Comparison of ENCODE assay signal across 8 mouse cellular contexts in genomic region chr10:91141564-91141963, GRCm38 (mm10). TPM values are rescaled to one million over a fixed set of nuclear protein-coding genes. Genes with fewer than 3 reads are reported as not detected.
A peak's percentile ranks its signal among the peaks of the same experiment; 100 is the strongest.
DNase-seq lines count a peak whose midpoint lies in the region; ATAC-seq lines count a peak whose summit lies in the region.

No protein-coding gene starts in this region.

- peaks cover 23% of the 10 kb centered on the region for H3K36me3 ChIP-seq in liver, embryonic 15.5 days (replicated peaks)

- H3K27me3 ChIP-seq in liver, embryonic 15.5 days: no peaks in the 10 kb centered on the region

- intact Hi-C loops in heart, postnatal 25 days (cut with DNase I): loop anchor here (2.0 to 5.0 kb wide), 3 partner anchors 19 to 409 kb away; partner anchors contain the start of genes Apaf1 and Ikbip

- no peaks in the 10 kb centered on the region for H3K9me3 ChIP-seq in liver, embryonic 15.5 days (replicated peaks)

- peak; percentile 68 for DNase-seq in heart, adult 11 months
- DNase-seq in heart, postnatal 25 days (ENCODE audit: low spot score): no peak
- DNase-seq in A20 (ENCODE audit: low read depth, low spot score): peak; percentile 79
- DNase-seq in brain, adult 2 months (ENCODE audit: low read depth, low spot score): peak; percentile 61
- DNase-seq in adrenal gland, postnatal 25 days: no peak
- no peak for DNase-seq in testis, postnatal 14 days (ENCODE audit: low spot score)
- DNase-seq in kidney, postnatal 25 days: no peak

- peaks cover 17% of the 10 kb centered on the region for H3K4me1 ChIP-seq in liver, embryonic 15.5 days (replicated peaks)

- no peak overlapping the region for H3K4me3 ChIP-seq in liver, embryonic 15.5 days (replicated peaks)

- ATAC-seq in liver, embryonic 15.5 days (ENCODE audit: insufficient read depth): 0 out of 2 replicates have a peak, but pooled peaks have one; percentile 14

- H3K27ac ChIP-seq in liver, embryonic 15.5 days (replicated peaks): no peak overlapping the region

- H3K4me2 ChIP-seq in liver, embryonic 15.5 days: no peak overlapping the region

- 17% methylated on average over 2 of the region's 2 CpGs for WGBS in liver, embryonic 15.5 days (ENCODE audit: insufficient replicate concordance)

- H3K9ac ChIP-seq in liver, embryonic 15.5 days: no peak overlapping the region

RNA-seq across cellular contexts. Expression of gene Slc25a3, which starts 17.7 kb away (rescaled TPM):
- total RNA-seq in heart, postnatal 25 days (2021): 1,000 to 10,000 TPM; 2,502 to 2,645 TPM
- polyA plus RNA-seq in liver, embryonic 15.5 days (2015; fragmentation: Nextera tagmentation; extraction: Ambion mirVana): 193 and 198 TPM in 2 replicates
- total RNA-seq in adrenal gland, postnatal 25 days (2021): 873 and 948 TPM in 2 replicates

RNA-seq across cellular contexts. Expression of gene Tmpo, which starts 39.6 kb away (rescaled TPM):
- 10 to 100 TPM; 40.1 to 45.7 TPM for total RNA-seq in heart, postnatal 25 days (2021)
- polyA plus RNA-seq in liver, embryonic 15.5 days (2015; fragmentation: Nextera tagmentation; extraction: Ambion mirVana): 127 and 130 TPM in 2 replicates
- 119 and 123 TPM in 2 replicates for total RNA-seq in adrenal gland, postnatal 25 days (2021)

RNA-seq across cellular contexts. Expression of gene Ikbip, which starts 58.8 kb away (rescaled TPM):
- total RNA-seq in heart, postnatal 25 days (2021): 10 to 100 TPM; 17.4 to 18.6 TPM
- 7.4 and 8.5 TPM in 2 replicates for polyA plus RNA-seq in liver, embryonic 15.5 days (2015; fragmentation: Nextera tagmentation; extraction: Ambion mirVana)
- total RNA-seq in adrenal gland, postnatal 25 days (2021): 32.8 and 34.0 TPM in 2 replicates

RNA-seq across cellular contexts. Expression of gene Apaf1, which starts 59.0 kb away (rescaled TPM):
- 1 to 10 TPM; 8.0 to 8.2 TPM for total RNA-seq in heart, postnatal 25 days (2021)
- 6.8 and 6.9 TPM in 2 replicates for polyA plus RNA-seq in liver, embryonic 15.5 days (2015; fragmentation: Nextera tagmentation; extraction: Ambion mirVana)
- total RNA-seq in adrenal gland, postnatal 25 days (2021): 6.2 and 8.3 TPM in 2 replicates

Comparison
In these comparisons a context has a peak if more than half of its experiments do, and no peak if none do; other contexts are left out.
1. DNase-seq: peak in heart, adult 11 months (single experiment), A20 (single experiment) and brain, adult 2 months (single experiment); none in heart, postnatal 25 days (single experiment), adrenal gland, postnatal 25 days (single experiment), testis, postnatal 14 days (single experiment) and kidney, postnatal 25 days (0 of 2).